Mouse (Mus musculus) ES-E14 (cell line): ENCODE measurements at regions not wholly inside any gene's neighbourhood (a gene's known extent, or its start where the extent isn't known, plus 50 kb on each side); places are given as distances from the start of the nearest gene placed in this dataset.

Experiments
- CHD2 ChIP-seq: IDR thresholded peaks from 2 replicates; pipeline ENCODE4 v1.6.1; 2014; ENCODE audit warnings: mild to moderate bottlenecking, low read depth, low read length, inconsistent platforms
- MAFK ChIP-seq: IDR thresholded peaks from 2 replicates; pipeline ENCODE4 v1.6.1; 2014; ENCODE audit warnings: mild to moderate bottlenecking, low read depth, low read length, inconsistent platforms; ENCODE audit not compliant: insufficient read depth
- ZC3H11A ChIP-seq: IDR thresholded peaks from 2 replicates; pipeline ENCODE4 v1.6.1; 2012; ENCODE audit warnings: low read depth, mild to moderate bottlenecking, inconsistent platforms, low read length, borderline replicate concordance
- ZNF384 ChIP-seq: IDR thresholded peaks from 2 replicates; pipeline ENCODE4 v1.6.1; 2012; ENCODE audit warnings: low read depth, low read length, inconsistent platforms

DNA sequence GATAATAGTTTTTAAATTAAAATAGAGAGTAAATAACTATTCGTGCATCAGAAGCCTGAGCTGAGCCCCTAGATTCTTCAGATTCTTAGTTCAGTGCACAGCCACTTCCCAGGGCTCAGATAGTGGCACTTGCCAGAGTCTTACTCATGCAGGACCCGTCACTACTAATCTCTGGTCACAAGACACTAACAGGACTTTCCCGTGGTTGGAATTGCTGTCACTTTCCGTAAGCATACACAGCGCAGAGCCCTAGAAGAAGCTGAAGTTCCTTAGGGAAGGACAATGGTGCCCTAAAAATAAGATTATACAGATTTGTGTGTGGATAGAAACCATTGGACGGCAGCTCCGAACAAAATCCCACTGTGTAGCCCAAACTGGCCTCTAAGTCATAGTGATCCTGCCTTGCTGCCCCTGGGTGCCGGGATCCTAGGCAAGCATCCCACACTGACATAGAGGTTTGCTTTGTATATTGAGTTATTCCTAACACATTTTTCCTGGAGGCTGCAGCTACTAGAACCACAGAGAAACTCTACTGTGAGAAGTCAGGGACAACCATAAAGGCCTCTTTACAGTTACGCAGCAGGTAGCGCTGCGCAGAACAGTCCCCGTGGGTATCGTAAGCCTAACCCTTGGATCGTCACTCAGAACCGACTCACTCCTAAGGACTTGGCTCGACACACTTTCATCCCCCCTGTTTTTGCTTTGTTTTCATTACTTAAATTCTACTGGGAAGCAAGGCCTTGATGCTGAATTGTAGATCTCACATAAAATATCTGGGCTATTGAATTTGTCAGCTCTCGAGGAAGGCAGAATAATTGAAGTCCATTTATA is 57.7 kb upstream of the Vamp9 start:
- TF ChIP-seq MAFK, result no peak
- TF ChIP-seq ZNF384, result no peak
- no peak for TF ChIP-seq CHD2
- no peak for TF ChIP-seq ZC3H11A
